Mouse (Mus musculus) liver, embryonic 11.5 days (tissue): ENCODE results near the gene Lztr1. TPM values are rescaled to one million over a fixed set of nuclear protein-coding genes. Genes with fewer than 3 reads are reported as not detected.

ENCODE experiments used
- ATAC-seq: fragments of 200-750 bp; cut with Nextera tagmentation; replicated peaks from 2 replicates; pipeline ENCODE4 v1.8.0; 2017; ENCODE audit warnings: moderate number of reproducible peaks, mild to moderate bottlenecking, moderate TSS enrichment, moderate library complexity; ENCODE audit not compliant: low FRiP score
- DNase-seq: peaks from one replicate; pipeline ENCODE4 v3.0.0-alpha.2; 2017; ENCODE audit warnings: low spot score
- H3K27ac ChIP-seq: fragments of 300-500 bp; sonication (generic); 2 replicates; pipeline ENCODE4 v1.5.1; 2014; ENCODE audit warnings: mild to moderate bottlenecking, low read depth, low read length, control low read depth
- H3K27me3 ChIP-seq: fragments of 300-500 bp; sonication (generic); replicated peaks from 2 replicates; pipeline ENCODE4 v1.6.1; 2014; ENCODE audit warnings: low read length, mixed read lengths; ENCODE audit not compliant: control insufficient read depth, insufficient read depth
- H3K36me3 ChIP-seq: fragments of 300-500 bp; sonication (generic); 2 replicates; pipeline ENCODE4 v1.6.1; 2014; ENCODE audit warnings: mild to moderate bottlenecking, low read length, moderate library complexity, mixed read lengths; ENCODE audit not compliant: control insufficient read depth, insufficient read depth
- H3K4me1 ChIP-seq: fragments of 300-500 bp; sonication (generic); replicated peaks from 2 replicates; pipeline ENCODE4 v1.6.1; 2014; ENCODE audit warnings: low read length, mixed read lengths; ENCODE audit not compliant: control insufficient read depth, insufficient read depth
- H3K4me2 ChIP-seq: fragments of 300-500 bp; sonication (generic); 2 replicates; pipeline ENCODE4 v1.6.1; 2014; ENCODE audit warnings: mild to moderate bottlenecking, control low read depth, moderate library complexity
- H3K4me3 ChIP-seq: fragments of 300-500 bp; sonication (generic); 2 replicates; pipeline ENCODE4 v1.5.1; 2014; ENCODE audit warnings: low read depth, low read length, control low read depth
- H3K9ac ChIP-seq: fragments of 300-500 bp; sonication (generic); 2 replicates; pipeline ENCODE4 v1.6.1; 2014; ENCODE audit warnings: low read depth, low read length, control low read depth
- H3K9me3 ChIP-seq: fragments of 300-500 bp; sonication (generic); 2 replicates; pipeline ENCODE4 v1.6.1; 2016; ENCODE audit warnings: low read length, inconsistent platforms, mixed read lengths; ENCODE audit not compliant: control insufficient read depth
- WGBS: fragments of 180-500 bp; shearing (Covaris S2); extraction: QIAGEN DNeasy Blood & Tissue Kit; methylation state at CpG from one replicate; pipeline ENCODE4 v1.1.7; 2014; 5-methylcytosine and 5-hydroxymethylcytosine counted together
- polyA plus RNA-seq: library from polyadenylated mRNA; unstranded; fragments of >200 nt; fragmentation: Nextera tagmentation; extraction: Ambion mirVana; gene quantifications from 2 replicates; pipeline ENCODE4 v1.2.1, GENCODE M21; 2014

The Lztr1 gene
- polyA plus RNA-seq, 1 experiment from 2014 or later: 50.2 TPM

GRCm38 (mm10) chr16:17511431-17511830 is 2.9 kb downstream of the Lztr1 start:
- Histone ChIP-seq H3K27me3 (no peaks in the 10 kb centered on the region), H3K4me2 (no peak overlapping the region), H3K9me3 (no peaks in the 10 kb centered on the region), H3K9ac (no peak overlapping the region), H3K36me3 (peaks cover 22% of the 10 kb centered on the region), H3K4me1 (peaks cover 14% of the 10 kb centered on the region), H3K27ac (no peak overlapping the region), H3K4me3 (no peak overlapping the region)
- 84% methylated on average over 4 of the region's 4 CpGs for WGBS
- DNase-seq (no peak), ATAC-seq (no peak)

DNA sequence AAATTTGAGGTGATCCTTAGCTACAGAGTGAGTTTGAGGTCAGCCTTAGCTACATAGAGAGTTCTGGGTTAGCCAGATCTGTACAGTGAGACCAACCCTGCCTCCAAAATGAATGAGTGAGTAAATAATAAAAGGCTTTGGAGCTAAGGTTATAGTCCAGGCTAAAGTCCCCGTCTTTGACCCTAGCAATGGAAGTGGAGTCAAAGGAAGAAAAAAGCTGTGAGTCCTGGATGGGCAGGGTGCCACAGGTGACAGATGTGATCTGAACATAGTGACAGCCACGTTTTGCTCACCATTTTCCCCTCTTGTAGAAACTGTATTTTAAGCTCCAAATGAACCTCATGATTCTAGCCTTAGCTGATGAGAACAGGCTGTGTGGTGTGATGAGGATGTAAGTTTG is 10.4 kb downstream of the Lztr1 start:
- no peak overlapping the region for H3K27ac ChIP-seq
- no peak overlapping the region for H3K4me2 ChIP-seq
- DNase-seq (no peak), ATAC-seq (no peak)
- H3K4me3 ChIP-seq: no peak overlapping the region
- no peaks in the 10 kb centered on the region for H3K4me1 ChIP-seq
- H3K9ac ChIP-seq: no peak overlapping the region
- peaks cover 50% of the 10 kb centered on the region for H3K36me3 ChIP-seq
- WGBS: 84% methylated on average over 2 of the region's 2 CpGs
- no peaks in the 10 kb centered on the region for H3K27me3 ChIP-seq
- H3K9me3 ChIP-seq: no peaks in the 10 kb centered on the region

- Histone ChIP-seq H3K4me2 (no peak overlapping the region), H3K27ac (no peak overlapping the region), H3K9me3 (no peaks in the 10 kb centered on the region), H3K4me3 (no peak overlapping the region), H3K4me1 (no peaks in the 10 kb centered on the region), H3K36me3 (peaks cover 54% of the 10 kb centered on the region), H3K9ac (no peak overlapping the region), H3K27me3 (no peaks in the 10 kb centered on the region)
- DNase-seq (no peak), ATAC-seq (no peak)
- 92% methylated on average over 11 of the region's 11 CpGs for WGBS
These were observed 15.7 kb downstream of the Lztr1 start for GRCm38 (mm10) chr16:17524156-17524555.

DNA sequence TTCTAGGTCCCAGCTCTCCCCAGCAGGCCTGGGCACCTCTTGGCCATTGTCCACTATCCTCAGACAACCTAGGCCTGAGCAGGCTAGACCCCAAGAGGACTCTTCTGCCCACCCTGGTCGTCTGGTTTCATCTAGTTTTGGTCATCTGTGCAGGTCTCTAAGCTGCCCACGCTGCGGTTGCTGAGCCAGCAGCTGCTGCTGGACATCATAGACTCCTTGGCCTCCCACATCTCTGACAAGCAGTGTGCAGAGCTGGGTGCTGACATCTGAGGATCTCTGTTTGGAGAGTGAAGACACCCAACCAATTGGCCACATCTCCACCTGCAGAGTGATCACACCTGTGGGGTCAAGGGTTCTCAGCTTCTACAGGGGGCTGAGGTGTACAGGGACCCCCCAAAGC is 17.0 kb downstream of the Lztr1 start:
- H3K9ac ChIP-seq: no peak overlapping the region
- H3K4me1 ChIP-seq: peaks cover 6% of the 10 kb centered on the region
- H3K9me3 ChIP-seq: no peaks in the 10 kb centered on the region
- peaks cover 46% of the 10 kb centered on the region for H3K36me3 ChIP-seq
- H3K4me2 ChIP-seq: no peak overlapping the region
- no peak overlapping the region for H3K27ac ChIP-seq
- H3K27me3 ChIP-seq: no peaks in the 10 kb centered on the region
- DNase-seq (no peak), ATAC-seq (no peak)
- 79% methylated on average over 3 of the region's 3 CpGs for WGBS
- no peak overlapping the region for H3K4me3 ChIP-seq

- Histone ChIP-seq H3K4me2 (no peak overlapping the region), H3K27ac (no peak overlapping the region), H3K9ac (no peak overlapping the region), H3K4me3 (no peak overlapping the region), H3K27me3 (no peaks in the 10 kb centered on the region), H3K36me3 (peaks cover 41% of the 10 kb centered on the region), H3K9me3 (no peaks in the 10 kb centered on the region), H3K4me1 (peaks cover 6% of the 10 kb centered on the region)
- DNase-seq (no peak), ATAC-seq (no peak)
- 91% methylated on average over 6 of the region's 6 CpGs for WGBS
These were observed 17.7 kb downstream of the Lztr1 start for GRCm38 (mm10) chr16:17526223-17526622.

DNA sequence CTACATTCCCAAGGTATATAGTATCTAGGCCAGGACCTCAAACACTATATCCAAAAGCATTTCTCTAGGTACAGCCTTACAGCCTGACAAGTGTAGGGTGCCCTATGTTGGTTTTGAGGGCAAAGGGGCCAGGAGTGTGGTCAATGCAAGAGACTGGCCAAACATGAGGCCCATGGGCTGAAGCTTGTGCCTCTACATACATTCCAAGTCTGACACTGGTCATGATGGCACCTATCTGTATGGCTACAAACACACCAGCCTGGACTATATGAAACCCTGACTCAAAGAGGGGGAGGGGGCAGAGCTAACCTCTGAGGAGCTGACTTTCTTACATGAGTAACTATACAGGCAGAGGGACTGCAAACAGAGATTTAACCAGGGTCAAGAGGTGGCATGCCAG is 19.1 kb downstream of the Lztr1 start:
- no peak overlapping the region for H3K27ac ChIP-seq
- no peak overlapping the region for H3K4me2 ChIP-seq
- ATAC-seq (no peak), DNase-seq (no peak)
- H3K36me3 ChIP-seq: peaks cover 30% of the 10 kb centered on the region
- H3K27me3 ChIP-seq: no peaks in the 10 kb centered on the region
- no peak overlapping the region for H3K9ac ChIP-seq
- no peak overlapping the region for H3K4me3 ChIP-seq
- H3K9me3 ChIP-seq: no peaks in the 10 kb centered on the region
- H3K4me1 ChIP-seq: peaks cover 12% of the 10 kb centered on the region

- Histone ChIP-seq H3K4me3 (no peak overlapping the region), H3K27me3 (no peaks in the 10 kb centered on the region), H3K4me2 (no peak overlapping the region), H3K9ac (no peak overlapping the region), H3K9me3 (no peaks in the 10 kb centered on the region), H3K27ac (no peak overlapping the region), H3K36me3 (peaks cover 26% of the 10 kb centered on the region), H3K4me1 (peaks cover 12% of the 10 kb centered on the region)
- 93% methylated on average over 13 of the region's 13 CpGs for whole genome bisulfite sequencing
- no peak for ATAC-seq
- DNase-seq: no peak
These were observed 19.8 kb downstream of the Lztr1 start for GRCm38 (mm10) chr16:17528276-17528675.

DNA sequence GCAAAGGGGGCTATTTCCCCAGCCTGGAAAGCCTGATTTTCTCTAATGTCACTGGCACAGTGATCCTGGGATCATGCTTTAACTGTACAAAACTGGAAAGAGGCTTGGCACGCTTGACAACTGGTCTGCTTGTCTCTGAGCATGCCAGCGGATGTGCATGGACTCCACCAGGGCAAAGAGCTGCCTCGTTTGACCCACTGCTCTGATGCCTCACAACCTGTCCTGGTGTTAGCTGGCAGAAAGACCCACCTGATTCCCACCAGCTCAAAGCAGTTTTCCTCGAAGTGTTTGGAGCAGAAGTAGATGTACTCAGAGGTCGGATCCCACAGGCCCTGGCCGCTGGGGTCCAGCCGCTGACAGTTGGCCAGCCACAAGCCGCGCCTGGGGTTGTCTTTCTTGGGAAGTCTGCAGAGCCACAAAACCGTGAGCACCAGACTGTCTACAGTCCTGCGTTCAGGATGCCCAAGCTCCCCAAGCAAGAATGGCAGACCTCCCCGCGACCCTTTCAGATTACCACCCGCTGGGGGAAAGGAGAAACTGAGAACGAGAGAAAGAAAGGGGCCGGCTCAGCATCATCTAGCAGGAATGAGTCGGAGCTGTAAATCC is 21.6 kb downstream of the Lztr1 start:
- Histone ChIP-seq H3K9ac (peak overlapping the region; percentile 88), H3K36me3 (peaks cover 17% of the 10 kb centered on the region; the same call in 1 of the 2 replicates), H3K27ac (peak overlapping the region; percentile 94), H3K9me3 (no peaks in the 10 kb centered on the region), H3K4me1 (peaks cover 12% of the 10 kb centered on the region), H3K27me3 (no peaks in the 10 kb centered on the region), H3K4me3 (peak overlapping the region; percentile 80), H3K4me2 (peak overlapping the region; percentile 98)
- DNase-seq: peak; percentile 50
- WGBS: 17% methylated on average over 17 of the region's 17 CpGs
- ATAC-seq: no peak

DNA sequence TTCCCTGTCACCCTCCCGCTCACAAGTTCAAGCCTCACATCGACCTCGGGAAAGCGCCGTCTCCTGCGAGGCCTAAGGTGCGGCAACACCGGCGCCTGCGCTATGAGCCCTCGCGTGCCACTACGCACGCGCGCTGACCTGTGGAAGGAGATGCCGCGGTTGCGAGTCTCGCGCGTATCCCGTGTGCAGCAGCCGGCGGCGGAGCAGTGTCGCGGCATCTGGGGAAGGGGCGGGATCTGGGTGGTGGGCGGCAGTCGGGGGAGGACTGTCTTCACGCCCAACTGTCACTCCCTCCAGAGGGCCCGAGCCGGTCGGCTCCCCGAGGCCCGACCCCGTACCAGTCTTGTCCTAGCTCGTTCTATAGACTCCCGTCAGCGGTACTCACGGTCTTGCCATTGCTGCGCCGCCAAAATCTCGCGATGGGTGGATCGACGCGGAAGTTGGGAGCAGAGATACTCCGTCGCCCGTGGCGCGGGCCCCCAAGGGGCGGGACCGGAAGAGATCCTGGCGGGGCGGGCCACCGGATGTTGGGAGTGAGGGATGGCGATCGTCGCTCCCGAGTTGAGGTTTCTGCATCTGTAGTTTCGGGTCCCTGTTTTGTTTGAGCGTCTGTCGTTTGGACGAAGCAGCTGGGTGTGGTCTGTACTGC is 22.3 kb downstream of the Lztr1 start, which contains the start of gene Thap7:
Gene Thap7, minus strand, starts transcription at position 497 of the 649 bp plus-strand sequence.
- DNase-seq: peak; percentile 98
- Histone ChIP-seq H3K36me3 (peaks cover 17% of the 10 kb centered on the region; the same call in 1 of the 2 replicates), H3K27ac (peak within 1 kb of the TSS; percentile 94), H3K9me3 (no peaks in the 10 kb centered on the region), H3K4me2 (peak within 1 kb of the TSS; percentile 98), H3K4me3 (peak within 1 kb of the TSS; percentile 80), H3K4me1 (peaks cover 12% of the 10 kb centered on the region), H3K27me3 (no peaks in the 10 kb centered on the region), H3K9ac (peak within 1 kb of the TSS; percentile 88)
- 0% methylated on average over 67 of the region's 67 CpGs for WGBS
- peak; percentile 95 for ATAC-seq
